Mouse (Mus musculus): ENCODE results near the gene Urb2.

Gene Urb2

GRCm38 (mm10) chr8:124078969-124079368, 57.7 kb downstream of the Urb2 start:
- no peak for DNase-seq

GRCm38 (mm10) chr8:124080467-124081326, 59.4 kb downstream of the Urb2 start:
- no peak for DNase-seq

- no peak for DNase-seq
Measured at GRCm38 (mm10) chr8:124082616-124083015, 61.3 kb downstream of the Urb2 start.

GRCm38 (mm10) chr8:124083611-124084010, 62.3 kb downstream of the Urb2 start:
- DNase-seq = no peak

GRCm38 (mm10) chr8:124085668-124086067, 64.4 kb downstream of the Urb2 start:
- no peak for DNase-seq

GRCm38 (mm10) chr8:124088092-124088613, 66.8 kb downstream of the Urb2 start:
- DNase-seq = no peak

GRCm38 (mm10) chr8:124089016-124089415, 67.7 kb downstream of the Urb2 start:
- DNase-seq = no peak

- DNase-seq = no peak
Measured at GRCm38 (mm10) chr8:124090473-124090872, 69.2 kb downstream of the Urb2 start.
